Mouse (Mus musculus) ovary, postnatal 10 days (tissue): ENCODE data around the gene Hoxa13.

Experiments
- DNase-seq: peaks from one replicate; pipeline ENCODE4 v3.0.0; 2022; ENCODE audit warnings: low spot score

Gene Hoxa13

DNA sequence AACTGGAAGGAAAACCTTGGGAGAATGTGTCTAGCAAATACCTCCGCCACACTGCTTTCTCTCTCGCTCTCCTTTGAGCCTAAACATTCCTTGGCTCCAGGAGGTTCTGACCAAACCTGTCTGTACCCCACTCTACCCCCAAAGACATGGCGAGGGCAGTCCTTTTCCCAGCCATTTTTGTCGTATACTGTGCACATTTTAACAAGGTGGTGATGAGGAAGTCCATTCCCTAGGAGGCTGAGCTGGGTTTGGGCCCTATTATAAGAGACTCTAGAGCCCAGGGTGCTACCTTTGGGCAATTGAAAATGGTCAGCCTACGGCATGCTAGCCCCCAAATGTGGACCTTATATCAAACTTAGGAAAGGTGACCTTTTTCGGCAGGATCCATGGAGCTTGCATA, 24.8 kb downstream of the Hoxa13 start:
- DNase-seq: no peak

DNA sequence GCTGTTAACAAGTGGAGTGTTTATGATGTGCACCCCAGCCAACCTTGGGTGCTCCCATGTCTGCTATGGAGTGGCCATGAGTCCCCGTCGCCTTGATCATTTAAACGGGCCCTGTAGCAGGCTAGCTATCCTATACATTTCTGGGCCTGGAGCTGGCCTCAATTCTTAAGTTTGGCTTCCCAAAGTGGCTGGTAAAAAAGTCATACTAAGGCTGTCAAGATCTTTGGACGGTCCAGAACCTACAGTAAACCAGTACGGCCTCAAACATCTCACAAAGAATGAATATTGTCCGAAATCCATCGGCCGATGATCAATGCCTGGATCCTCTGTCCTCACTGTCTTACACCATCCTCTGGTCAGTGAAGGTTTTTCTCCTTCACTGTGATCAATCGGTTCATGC, 25.4 kb downstream of the Hoxa13 start:
- no peak for DNase-seq

DNA sequence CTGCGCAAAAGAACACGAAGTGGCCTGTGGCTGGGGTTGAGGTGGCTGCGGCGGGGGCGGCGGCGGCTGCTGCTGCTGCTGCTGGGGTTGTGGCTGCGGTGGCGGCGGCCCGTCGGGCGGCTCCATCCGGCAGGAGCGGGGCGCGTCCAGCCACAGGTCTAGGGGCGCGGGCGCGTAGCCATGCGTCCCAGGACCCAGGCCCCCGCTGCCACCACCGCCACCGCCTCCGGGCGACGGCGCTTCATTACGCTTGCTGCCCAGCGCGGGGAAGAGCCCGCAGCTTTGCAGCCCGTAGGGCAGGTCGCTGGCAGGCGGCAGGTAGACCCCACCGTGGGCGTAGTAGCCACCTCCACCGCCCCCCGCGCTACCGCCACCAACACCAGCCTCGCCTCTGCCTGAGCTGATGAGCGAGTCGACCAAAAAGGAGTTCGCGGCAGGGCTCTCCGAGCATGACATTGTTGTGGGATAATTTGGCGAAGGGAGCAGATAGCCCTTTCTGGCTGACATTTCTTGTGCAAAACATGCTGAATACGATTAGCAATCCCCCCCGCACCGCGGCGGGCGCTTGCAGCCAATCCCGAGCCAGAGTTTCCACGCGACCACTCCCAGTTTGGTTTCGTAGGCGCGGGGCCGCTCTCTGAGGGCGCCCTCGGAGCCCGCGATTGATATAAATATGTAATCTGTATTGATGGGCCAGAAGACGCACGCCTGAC, 26.1 kb downstream of the Hoxa13 start:
- no peak for DNase-seq

DNA sequence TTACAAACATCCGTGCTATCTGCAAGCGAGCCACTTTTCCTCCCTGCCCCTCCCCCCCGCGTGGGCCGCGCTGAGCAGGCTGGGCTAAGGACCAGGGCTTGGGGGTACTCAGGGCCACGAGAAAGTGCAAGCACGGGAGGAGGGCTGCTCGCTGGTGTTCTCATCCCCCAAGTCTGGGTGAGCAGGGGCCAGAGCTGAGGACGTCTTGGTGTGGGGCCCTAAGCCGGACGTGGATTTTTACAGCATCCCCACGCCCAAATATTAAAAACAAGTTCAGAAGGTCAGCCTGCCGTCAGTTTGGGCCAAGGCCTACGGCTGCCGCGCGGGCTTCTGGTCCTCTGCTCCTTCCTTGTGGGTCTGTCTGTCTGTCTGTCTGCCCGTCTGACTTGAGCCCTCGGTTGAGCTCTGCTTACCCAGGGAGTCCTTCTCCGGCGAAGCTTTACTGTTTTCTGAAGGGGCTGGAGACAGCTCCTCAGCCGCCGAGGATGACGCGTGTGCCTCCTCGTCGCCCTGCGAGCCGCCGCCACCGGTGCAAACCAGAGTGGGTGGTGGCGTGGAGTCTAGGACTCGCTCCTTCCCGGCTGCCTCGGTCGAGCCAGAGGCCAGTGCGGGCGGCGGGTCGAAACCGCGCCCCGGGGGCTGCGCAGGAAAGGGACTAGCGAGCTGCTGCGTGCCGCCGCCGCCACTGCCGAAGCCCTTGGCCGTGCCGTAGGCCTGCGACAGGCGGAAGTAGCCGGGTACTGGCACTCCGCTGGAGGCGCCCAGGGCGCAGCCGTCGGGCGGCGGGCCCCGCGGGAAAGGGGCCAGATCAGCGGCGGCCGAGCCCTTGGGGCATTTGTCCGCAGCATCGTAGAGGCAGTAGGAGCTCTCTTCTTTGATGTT, 26.9 kb downstream of the Hoxa13 start:
- no peak for DNase-seq

DNA sequence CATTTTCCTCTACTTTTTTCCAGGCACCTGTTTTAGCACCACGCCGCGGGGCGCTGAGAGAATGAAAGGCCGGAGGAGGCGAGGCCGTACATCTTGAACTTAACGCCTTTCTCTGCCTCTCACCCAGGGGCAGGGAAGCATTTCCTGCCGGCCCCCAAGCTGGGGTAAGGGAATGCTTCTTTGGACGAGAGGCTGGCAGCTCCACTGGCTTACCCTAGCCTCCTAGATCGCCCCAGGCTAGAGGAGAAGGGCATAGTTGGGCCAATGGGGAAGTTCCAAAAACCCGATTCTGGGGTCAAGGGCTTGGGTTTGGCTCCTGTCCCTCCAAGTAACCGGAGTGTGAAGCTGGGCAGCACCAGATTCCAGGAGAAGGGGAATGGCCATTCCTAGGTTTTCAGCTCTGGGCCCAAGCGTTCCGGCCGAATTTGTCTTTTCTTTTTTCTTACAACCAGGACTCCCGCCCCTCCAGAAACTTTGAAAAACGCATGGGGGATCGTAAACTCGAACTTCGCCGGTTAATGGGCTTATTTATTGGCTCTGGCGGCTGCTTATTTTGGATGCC, 27.6 kb downstream of the Hoxa13 start:
- no peak for DNase-seq

DNA sequence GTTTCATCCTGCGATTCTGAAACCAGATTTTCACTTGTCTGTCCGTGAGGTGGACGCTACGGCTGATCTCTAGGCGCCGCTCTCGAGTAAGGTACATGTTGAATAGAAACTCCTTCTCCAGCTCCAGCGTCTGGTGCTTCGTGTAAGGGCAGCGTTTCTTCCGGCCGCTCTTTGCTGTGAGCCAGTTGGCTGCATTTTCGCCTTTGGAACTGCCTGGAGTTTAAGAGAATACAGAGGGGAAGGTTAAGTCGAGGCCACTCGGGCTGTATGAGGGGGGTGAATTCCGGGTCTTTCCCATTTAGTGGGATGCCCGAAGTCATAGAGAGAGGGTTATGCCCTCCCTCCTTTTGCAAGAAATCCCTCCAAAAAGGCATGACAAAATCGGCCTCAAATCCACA, 28.1 kb downstream of the Hoxa13 start:
- DNase-seq: no peak

DNA sequence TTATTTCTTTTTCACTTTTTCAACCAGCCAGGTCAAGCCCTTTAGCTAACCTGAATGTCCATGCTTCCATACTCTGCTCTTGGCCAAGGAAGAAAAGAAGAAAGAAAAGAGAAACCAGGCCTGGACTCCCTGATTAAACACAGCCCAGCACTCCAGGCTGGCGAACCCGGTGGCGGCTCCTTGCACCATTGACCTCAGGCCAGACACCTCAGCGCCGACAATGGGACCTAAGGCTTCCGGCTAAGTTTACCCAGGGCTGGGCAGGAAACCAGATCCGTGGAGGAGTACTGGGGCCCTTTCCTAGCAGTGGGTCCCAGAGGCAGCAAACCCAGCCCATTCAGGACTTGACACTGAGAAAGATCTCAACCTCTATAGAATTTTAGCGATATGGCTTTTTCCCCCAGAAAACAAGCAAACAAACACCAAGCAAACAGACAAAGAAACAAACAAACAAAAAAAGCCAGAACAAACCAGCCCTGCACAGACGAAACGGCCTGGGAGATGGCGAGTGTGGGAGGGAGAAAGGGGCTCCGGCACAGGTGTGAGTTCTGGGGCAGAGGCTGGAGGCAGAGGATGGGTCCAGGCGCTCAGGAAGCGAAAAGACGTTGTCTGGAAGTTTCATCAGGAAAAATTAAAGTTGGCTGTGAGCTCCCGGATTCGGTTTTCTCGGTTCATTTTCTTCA, 28.7 kb downstream of the Hoxa13 start:
- no peak for DNase-seq

DNA sequence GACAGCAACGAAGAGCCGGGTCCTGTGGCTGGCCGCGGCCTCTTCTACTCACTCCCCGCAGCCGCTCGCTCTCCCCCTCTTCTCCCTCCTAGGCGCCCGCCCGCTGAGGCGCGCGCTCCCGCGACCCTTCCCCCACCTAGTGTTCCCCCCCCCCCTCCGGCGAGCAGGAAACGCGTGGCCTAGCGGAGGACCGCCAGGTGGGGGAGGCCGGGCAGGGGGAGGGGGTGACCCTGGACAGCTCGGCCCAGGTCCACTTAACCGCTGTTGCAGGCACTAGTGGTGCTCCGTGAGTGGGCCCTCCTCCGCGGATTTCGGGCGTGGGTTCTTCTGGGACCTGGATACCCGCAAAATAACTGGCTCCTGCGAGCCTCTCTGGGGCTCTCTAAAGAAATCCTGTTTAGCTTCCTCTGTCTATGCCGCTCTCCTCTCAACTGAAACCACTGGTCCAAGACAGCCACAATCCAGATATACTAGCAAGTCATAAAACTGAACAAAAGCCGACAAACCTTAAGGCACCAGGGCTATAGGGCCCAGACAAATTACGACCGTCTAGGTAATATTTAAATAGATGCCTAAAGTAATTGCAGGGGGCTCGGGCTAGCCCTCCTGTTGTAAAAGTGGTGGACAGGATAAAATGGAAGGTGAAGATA, 30.0 kb downstream of the Hoxa13 start, which contains the start of gene Hoxa9:
Hoxa9 (minus strand) TSS at position 574 of the 650 bp plus-strand sequence.
- DNase-seq: no peak

DNA sequence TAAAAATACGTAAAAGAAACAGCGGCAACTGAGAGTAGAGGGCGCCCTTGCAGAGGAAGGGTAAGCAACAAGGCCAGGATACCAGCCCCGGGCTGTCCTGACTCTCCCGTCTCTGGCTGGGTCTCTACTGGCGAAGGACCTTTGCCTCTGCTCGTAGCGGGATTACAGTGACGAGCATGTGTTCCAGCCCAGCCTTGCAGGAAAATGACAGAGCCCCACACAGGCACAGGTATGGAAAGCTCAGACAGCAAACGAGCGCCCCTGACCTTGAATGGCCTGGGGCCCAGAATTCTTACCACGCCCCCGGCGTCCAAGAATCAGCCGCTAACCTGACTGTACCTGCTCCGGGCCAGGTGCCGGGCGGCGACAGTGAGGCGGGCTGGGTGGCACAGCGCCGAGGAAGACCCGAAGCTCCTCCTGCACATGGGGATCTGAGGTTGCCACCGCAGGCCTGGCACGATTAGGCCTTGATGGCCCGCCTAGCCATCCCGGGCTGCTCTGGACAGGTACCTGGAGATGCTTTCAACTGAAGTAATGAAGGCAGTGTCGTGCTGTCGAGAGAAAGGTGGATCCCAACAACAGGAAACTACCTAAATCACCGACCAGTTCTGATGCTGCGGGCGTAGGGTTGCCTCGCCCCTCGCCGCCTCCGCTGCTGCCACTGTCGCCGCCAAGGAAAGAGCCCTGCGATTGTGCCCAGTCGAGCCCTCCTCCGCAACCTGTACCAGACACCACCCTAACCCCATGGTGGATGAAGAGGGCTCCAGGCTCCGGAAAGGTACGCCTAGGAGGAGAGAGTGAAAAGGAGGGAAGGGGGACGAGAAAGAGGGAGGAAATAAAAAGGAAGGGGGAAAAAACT, 30.9 kb downstream of the Hoxa13 start:
- DNase-seq: no peak

DNA sequence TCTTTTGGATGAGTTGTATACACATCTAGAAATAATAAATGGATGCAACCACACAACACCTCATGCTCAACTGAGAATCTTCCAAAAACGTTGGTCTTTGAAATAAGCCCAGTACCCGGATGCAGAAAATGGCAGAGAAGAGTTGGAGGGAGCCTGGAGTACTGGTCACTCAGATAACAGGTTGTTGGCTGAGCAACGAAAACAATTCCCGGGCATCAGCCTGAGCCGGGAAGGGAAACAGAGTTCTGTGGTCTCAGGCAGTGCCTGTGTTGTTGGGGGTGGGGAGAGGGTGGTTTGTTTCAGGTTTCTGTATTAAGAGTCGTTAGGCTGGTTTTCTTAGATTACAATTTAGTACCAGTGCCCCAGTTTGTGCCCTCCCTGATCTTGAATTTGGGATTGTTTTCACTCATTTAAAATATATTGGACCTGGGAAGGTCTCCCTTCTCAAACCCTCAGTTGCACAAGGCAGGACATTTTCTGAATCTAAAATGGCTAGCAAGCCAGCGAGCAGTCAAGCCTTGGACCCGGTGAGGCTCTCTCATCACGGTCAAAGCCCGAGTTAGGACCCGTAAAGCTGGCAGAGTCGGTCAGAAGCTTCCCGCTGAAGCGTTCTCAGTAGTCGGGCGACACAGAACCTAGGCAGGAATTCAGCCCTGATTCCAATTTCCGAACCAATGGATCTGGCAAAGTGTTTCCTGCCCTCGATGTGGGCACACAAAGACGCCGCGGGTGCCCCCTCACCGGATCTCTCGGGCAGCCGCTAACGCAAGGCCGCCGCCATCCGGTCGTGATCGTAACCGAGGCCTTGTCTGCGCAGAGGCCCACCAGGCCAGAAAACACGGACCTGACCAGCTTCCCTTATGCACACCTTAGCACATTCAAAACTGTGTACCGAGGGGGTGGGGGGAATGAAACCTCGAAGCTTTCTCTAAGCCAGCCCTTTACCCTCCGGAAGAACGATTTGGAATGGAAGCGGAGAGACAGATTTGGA, 31.9 kb downstream of the Hoxa13 start:
- no peak for DNase-seq

DNA sequence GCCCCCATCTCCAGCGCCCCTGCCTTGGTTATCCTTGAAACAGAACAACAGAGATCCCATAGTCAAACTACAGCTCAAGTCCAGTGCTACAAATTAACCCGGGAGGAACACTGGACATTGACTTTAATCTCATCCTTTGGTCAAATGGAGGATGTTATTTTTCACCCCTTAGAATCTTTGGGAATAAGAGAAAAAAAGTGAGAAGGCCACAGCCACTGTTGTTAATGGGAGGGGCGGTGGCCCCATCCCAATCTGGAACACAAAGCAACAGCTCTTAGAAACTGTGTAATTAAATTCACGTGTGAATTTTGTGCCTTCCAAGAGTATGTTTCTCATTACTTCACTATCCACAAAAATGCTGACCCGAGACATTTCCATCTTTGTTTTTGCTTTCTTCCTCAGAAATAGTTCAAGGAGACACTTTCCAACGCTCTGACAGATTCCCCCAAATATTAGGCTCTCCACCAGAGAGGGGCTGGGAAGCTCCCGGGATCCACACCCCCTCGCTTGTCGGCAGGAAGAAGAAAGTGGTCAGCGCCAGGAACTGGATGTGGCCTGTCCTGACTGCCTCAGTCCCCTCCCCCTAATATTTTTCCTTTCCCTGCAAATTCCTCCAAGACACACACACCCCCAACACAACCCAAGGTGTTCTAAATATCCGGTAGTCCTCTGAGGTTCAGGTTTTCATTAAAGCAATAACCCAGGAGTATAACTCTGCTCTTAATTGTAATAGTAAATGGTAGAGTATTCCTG, 33.0 kb downstream of the Hoxa13 start:
- no peak for DNase-seq

DNA sequence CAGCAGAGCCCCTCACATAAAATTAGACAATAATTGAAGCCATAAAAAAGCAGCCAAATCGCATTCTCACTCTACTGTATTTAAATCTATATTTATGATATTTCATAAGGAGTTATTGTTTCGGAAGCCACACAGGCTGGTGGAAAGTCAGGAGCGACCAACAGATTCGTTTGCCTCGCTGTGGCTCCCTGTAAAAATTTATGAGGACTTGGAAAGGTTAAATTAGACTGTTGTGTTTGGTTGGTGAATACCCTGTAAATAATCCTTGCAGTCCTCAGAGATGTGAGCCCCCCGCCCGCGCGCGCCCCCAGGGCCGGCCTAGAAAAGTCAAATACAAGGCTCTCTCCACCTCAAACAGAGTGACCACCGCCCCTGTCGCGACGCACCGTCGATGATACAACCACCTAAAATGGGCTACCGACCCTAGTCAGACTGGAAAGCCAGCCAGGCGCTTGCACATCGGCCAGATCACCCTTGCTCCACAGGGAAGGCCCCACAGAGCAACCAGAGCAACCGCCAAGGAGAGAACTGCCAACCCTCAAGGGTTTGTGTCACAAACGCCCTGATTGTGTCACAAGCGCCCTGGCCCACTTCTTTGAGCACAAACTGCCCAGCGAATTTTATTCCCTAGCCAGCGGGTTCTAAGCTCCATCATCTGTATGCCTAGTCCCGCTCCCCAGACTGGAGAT, 34.0 kb downstream of the Hoxa13 start:
- no peak for DNase-seq

DNA sequence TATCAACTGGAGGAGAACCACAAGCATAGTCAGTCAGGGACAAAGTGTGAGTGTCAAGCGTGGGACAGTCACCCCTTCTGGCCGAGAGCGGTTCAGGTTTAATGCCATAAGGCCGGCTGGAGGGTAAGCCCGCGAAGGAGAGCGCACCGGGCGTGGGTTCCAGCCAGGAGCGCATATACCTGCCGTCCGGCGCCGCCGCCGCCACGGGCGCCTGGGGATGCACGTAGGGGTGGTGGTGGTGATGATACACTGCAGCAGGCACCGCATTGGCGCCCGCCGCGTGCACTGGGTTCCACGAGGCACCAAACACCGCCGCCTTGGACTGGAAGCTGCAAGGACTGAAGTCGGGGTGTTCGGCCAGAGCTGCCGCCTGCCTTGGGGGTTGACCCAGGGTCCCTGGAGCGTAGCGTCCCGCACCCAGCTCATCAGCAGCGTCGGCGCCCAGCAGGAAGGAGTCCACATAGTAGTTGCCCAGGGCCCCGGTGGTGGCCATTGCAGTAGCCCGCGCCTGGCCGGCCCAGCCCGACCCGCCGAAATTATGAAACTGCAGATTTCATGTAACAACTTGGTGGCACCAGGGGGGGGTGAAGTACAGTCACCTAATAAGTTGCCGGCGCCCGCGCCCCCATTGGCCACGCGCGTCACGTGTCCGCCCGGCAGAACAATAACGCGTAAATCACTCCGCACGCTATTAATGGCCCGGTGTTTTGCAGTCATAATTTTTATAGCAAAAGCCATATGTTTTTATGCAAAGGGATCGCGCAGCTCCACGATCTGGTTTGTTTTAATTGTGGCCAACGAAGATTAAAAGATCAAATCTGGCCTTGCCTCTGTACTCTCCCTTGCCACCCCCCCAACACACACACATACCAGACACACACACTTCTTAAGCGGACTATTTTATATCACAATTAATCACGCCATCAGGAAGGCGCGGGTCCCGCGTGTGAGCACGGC, 34.8 kb downstream of the Hoxa13 start:
- DNase-seq: no peak

DNA sequence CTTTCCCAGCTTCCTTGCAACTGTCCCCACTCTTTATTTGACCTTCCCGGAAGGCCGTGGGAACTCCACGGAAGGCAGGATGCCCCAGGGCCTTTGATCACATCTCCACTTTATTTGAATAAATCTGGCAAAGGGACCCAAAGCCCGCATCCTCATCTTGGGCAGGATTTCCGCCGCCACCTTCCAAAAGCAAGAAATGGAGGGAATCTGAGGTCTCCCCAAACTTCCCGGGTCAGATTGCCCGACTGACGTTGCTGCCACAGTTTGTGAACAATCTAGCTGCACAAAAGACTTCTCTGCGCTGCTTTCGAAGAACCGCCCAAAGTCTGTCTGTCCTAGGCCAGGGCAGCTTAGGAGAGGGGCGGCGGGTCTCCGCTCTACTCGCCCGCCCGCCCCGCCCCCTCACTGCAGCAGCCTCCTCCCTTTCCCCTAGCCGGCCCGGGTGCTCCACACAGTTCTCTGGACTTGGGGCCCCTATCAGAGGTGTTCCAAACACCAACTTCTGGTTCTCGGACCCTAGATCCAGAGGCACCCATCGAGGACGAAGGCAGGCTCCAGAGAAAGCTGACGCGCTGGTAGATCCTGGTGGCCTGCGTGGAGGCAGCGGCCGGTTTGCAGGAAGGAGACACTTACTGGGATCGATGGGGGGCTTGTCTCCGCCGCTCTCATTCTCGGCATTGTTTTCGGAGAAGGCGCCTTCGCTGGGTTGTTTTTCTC, 35.6 kb downstream of the Hoxa13 start:
- DNase-seq: no peak

DNA sequence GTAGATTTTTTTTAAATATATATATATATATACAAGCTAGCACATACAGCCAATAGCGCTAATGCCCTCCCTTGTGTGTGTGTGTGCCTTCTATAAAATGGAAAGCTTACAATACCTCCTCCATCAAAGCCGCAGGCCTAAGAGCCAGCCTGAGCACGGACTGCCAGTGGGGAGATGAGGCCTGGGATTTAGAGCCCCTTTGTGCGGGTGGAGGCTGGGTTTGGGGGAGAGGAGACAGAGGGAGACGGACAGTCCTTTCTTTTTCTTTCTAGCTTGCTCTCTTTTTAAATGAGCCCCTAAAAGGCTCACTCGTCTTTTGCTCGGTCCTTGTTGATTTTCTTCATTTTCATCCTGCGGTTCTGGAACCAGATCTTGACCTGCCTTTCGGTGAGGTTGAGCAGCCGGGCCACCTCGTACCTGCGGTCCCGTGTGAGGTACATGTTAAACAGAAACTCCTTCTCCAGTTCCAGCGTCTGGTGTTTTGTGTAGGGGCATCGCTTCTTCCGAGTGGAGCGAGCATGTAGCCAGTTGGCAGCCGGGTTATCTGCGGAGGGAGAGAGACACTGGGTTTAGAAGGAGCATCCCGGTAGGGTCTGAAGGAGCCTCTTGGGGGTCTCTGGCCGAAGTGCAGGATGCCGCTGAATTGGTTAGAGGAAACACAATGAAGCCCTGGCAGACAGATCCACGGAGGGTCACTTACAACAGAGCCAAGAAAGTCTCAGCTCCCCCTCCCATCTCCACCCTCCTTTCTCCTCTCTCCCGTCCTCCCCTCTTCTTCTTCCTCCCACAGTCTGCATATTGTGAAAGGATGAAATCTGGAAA, 36.5 kb downstream of the Hoxa13 start:
- no peak for DNase-seq

DNA sequence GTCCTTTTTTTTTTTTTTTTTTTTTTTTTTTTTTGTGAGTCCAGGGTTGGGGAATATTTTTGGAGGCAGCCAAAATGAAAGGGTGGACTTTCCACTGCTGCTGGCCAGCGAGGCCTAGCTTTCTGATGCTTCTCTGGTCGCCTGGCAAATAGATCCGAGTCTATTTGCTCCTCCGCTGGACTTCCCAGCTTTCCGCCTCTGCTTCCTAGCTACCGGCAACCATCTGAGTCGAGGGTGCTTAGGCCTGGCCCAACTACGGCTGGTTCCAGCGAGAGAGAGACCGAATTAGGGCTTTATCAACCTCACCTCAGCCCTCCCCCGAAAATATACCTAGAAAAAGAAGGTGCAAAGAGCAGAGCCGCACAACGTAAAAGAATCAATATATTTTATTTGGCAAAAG, 38.0 kb downstream of the Hoxa13 start:
- no peak for DNase-seq
